Mouse (Mus musculus): ENCODE results near the gene Ksr1.

DNA sequence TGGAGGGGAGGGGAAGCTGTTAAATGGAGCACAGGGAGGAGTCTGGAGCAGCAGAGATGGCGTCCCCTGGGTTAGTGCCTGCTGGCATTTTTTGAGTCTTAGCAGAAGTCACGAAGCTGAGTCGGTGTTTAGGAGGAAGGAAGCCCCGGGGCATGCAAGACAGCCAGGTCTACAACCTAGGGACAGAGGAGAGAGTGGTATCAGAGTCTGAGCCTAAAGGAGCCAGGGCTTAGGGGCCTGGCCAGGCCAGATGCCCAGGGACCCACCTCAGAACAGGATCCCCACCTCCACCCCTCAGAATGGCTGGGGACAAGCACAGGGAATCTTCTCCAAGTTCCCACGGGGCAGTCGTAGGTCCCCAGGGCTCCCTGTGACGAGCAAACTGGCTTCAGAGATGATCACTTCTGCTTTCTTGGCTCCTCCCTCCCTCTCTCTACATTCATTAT is 129.0 kb downstream of the Ksr1 start:
- TF ChIP-seq CEBPB (IDR thresholded peaks at IDR 0.05; ENCODE audit: insufficient read depth, poor library complexity, severe bottlenecking) = no peak
- TF ChIP-seq MAX (IDR thresholded peaks at IDR 0.05; ENCODE audit: low read depth) = no peak
- no peak for TF ChIP-seq USF1 (IDR thresholded peaks at IDR 0.05; ENCODE audit: low read depth)
- TF ChIP-seq POLR2A (IDR thresholded peaks at IDR 0.05; ENCODE audit: insufficient read length, low read depth) = no peak
- no peak for TF ChIP-seq MYOG (IDR thresholded peaks at IDR 0.05; ENCODE audit: control insufficient read depth in 1 of 3, insufficient read depth in 1 of 3, insufficient read length in 2 of 3, low read depth in 2 of 3)
- TF ChIP-seq TCF3 (IDR thresholded peaks at IDR 0.05; ENCODE audit: insufficient read length, low read depth) = no peak
- no peak for TF ChIP-seq TCF12 (IDR thresholded peaks at IDR 0.05; ENCODE audit: insufficient read depth, poor library complexity, severe bottlenecking)
- no peak for TF ChIP-seq POLR2AphosphoS2 (IDR thresholded peaks at IDR 0.05; ENCODE audit: insufficient read length, low read depth)
